Mouse (Mus musculus) heart, embryonic 13.5 days (tissue): ENCODE measurements around the gene Hcn2. TPM values are rescaled to one million over a fixed set of nuclear protein-coding genes. Genes with fewer than 3 reads are reported as not detected.

Experiments used
- ATAC-seq: fragments of 200-750 bp; cut with Nextera tagmentation; 2 replicates; pipeline ENCODE4 v1.8.0; 2017; ENCODE audit warnings: moderate TSS enrichment; ENCODE audit not compliant: insufficient number of reproducible peaks, low FRiP score, low TSS enrichment; ENCODE audit errors: extremely low read depth
- H3K27ac ChIP-seq: fragments of 300-500 bp; sonication (generic); replicated peaks from 2 replicates; pipeline ENCODE4 v1.5.1; 2015; ENCODE audit warnings: moderate library complexity, mild to moderate bottlenecking, inconsistent platforms
- H3K27me3 ChIP-seq: fragments of 300-500 bp; sonication (generic); replicated peaks from 2 replicates; pipeline ENCODE4 v1.6.1; 2015; ENCODE audit warnings: mild to moderate bottlenecking, inconsistent platforms
- H3K36me3 ChIP-seq: fragments of 300-500 bp; sonication (generic); 2 replicates; pipeline ENCODE4 v1.6.1; 2015; ENCODE audit warnings: mild to moderate bottlenecking, inconsistent platforms
- H3K4me1 ChIP-seq: fragments of 300-500 bp; sonication (generic); 2 replicates; pipeline ENCODE4 v1.6.1; 2015; ENCODE audit warnings: inconsistent platforms
- H3K4me2 ChIP-seq: fragments of 300-500 bp; sonication (generic); 2 replicates; pipeline ENCODE4 v1.6.1; 2015; ENCODE audit warnings: inconsistent platforms, mild to moderate bottlenecking, moderate library complexity
- H3K4me3 ChIP-seq: fragments of 300-500 bp; sonication (generic); 2 replicates; pipeline ENCODE4 v1.5.1; 2015; ENCODE audit warnings: moderate library complexity, mild to moderate bottlenecking, inconsistent platforms
- H3K9ac ChIP-seq: fragments of 300-500 bp; sonication (generic); 2 replicates; pipeline ENCODE4 v1.6.1; 2015; ENCODE audit warnings: inconsistent platforms, mild to moderate bottlenecking, moderate library complexity
- H3K9me3 ChIP-seq: fragments of 300-500 bp; sonication (generic); 2 replicates; pipeline ENCODE4 v1.6.1; 2016; ENCODE audit warnings: inconsistent platforms
- WGBS: fragments of 180-500 bp; shearing (Covaris S2); methylation state at CpG from one replicate; pipeline ENCODE4 v1.1.7; 2015; ENCODE audit warnings: mixed read lengths; 5-methylcytosine and 5-hydroxymethylcytosine counted together
- polyA plus RNA-seq: library from polyadenylated mRNA; unstranded; fragments of >200 nt; fragmentation: Nextera tagmentation; extraction: Ambion mirVana; gene quantifications from 2 replicates; pipeline ENCODE4 v1.2.1, GENCODE M21; 2015

Gene Hcn2
- polyA plus RNA-seq, 1 experiment from 2014 or later = 0.09 TPM

DNA sequence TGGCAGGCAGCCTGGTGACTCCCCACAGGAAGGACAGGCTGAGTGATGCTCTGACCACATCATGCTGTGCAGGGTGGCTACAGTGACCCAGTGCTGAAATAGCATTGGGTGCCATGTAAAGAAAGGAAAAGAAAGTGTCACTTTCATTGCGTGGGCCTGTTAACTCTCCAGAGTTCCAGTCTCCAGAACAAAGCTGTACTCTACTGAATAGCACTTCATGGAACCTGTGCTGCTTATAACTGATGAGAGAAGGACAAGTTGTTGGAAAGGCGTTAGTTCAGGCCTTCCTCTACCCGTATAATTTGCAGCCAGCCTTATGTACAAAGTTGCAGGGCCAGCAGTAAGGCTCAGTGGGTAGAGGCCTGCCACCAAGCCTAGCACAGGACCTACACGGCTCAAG is 27.7 kb upstream of the Hcn2 start, which contains the start of gene Gzmm:
TSS of gene Gzmm (plus strand) at position 301 of the 400 bp plus-strand sequence.
- no peaks in the 10 kb centered on the region for H3K27me3 ChIP-seq
- WGBS = 79% methylated on average over 4 of the region's 4 CpGs
- H3K4me2 ChIP-seq = no peak within 1 kb of the TSS
- peaks cover 65% of the 10 kb centered on the region for H3K36me3 ChIP-seq
- no peak within 1 kb of the TSS for H3K27ac ChIP-seq
- peaks cover 3% of the 10 kb centered on the region; the same call in 1 of the 2 replicates for H3K9me3 ChIP-seq
- no peak within 1 kb of the TSS for H3K4me3 ChIP-seq
- H3K9ac ChIP-seq = no peak within 1 kb of the TSS
- no peak for ATAC-seq
- H3K4me1 ChIP-seq = peaks cover 37% of the 10 kb centered on the region

DNA sequence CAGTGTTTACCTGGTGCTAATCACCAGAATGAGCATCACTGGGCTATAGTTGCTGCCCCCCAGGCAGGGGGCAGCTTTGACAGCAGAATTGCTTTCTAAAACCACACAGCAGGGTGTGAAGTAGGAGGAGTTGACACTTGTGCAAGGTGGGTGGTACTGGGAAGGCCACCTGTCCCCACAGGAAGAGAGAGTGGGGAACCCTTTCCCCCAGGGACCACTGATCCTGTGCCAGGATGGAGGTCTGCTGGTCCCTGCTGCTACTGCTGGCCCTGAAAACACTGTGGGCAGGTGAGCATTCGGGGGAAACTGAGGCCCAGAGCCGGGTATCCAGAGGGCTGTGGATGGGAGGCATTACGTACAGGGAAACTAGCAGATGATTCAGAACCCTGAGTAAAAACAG is 27.3 kb upstream of the Hcn2 start:
- H3K27ac ChIP-seq = no peak overlapping the region
- peaks cover 61% of the 10 kb centered on the region for H3K36me3 ChIP-seq
- no peak overlapping the region for H3K4me3 ChIP-seq
- no peak overlapping the region for H3K4me2 ChIP-seq
- 83% methylated on average over 3 of the region's 3 CpGs for WGBS
- H3K4me1 ChIP-seq = peaks cover 36% of the 10 kb centered on the region
- no peaks in the 10 kb centered on the region for H3K27me3 ChIP-seq
- no peak for ATAC-seq
- no peak overlapping the region for H3K9ac ChIP-seq
- H3K9me3 ChIP-seq = peaks cover 3% of the 10 kb centered on the region; the same call in 1 of the 2 replicates

DNA sequence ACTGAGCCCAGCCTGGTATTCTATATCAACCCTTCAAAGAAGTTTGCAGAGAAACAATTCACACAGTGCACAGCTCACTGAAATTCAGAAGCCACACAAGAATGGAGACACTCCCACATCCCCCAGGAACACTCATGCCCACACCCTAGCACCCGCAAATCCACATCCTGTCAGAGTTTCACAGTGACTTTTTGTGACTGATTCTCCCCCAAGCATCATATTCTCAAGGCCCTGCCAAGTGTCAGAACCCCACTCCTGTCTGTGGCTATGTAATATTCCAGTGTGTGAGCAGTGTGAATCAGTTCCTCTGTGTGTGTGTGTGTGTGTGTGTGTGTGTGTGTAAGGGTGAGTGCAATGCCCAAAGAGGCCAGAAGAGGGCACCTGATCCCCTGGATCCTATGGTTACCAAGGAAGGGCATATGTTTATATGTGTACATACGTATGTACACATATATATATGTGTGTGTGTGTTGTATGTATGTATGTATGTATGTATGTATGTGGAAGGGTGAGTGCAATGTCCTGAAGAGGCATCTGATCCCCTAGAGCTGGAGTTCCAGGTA is 24.4 kb upstream of the Hcn2 start:
- Histone ChIP-seq H3K9me3 (peaks cover 3% of the 10 kb centered on the region; the same call in 1 of the 2 replicates), H3K27me3 (no peaks in the 10 kb centered on the region), H3K4me2 (no peak overlapping the region), H3K4me1 (peaks cover 32% of the 10 kb centered on the region), H3K9ac (no peak overlapping the region), H3K4me3 (no peak overlapping the region), H3K36me3 (peaks cover 32% of the 10 kb centered on the region), H3K27ac (no peak overlapping the region)
- WGBS = 100% methylated on average over 2 of the region's 2 CpGs
- no peak for ATAC-seq

DNA sequence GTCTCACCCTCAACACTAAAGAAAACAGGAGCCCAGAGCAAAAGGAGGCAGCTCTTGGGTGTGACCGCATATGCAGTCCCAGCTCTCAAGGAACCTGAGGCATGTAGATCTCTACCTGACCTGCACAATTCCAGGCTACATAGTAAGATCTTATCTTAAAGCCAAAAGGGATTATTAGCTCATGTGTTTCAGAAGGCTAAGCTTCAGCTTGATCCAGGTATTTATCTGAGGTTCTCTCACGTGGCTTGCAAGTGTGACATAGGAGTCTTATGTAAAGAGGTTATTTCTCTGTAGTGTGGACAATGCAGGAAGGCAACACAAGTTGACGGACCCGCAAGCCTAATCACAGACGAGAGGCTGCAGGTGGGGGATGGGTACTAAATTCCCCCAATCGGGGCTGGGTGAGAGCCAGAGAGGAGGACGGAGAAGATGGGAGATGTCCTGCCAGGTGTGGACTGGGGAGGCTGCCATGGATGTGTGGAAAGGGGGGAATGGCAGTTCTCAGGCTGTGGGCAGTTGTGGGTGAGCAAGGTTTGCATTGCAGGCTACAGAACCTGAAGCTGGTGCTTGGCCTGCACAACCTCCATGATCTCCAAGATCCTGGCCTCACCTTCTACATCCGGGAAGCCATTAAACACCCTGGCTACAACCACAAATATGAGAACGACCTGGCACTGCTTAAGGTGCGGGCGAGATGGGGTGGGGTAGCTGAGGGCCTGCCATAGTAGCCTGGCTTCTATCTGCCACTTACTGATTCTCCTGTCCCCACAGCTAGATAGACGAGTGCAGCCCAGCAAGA is 22.7 kb upstream of the Hcn2 start:
- H3K4me2 ChIP-seq = no peak overlapping the region
- H3K36me3 ChIP-seq = peaks cover 15% of the 10 kb centered on the region
- H3K27me3 ChIP-seq = no peaks in the 10 kb centered on the region
- peaks cover 34% of the 10 kb centered on the region for H3K4me1 ChIP-seq
- ATAC-seq = no peak
- peaks cover 3% of the 10 kb centered on the region; the same call in 1 of the 2 replicates for H3K9me3 ChIP-seq
- H3K4me3 ChIP-seq = no peak overlapping the region
- 67% methylated on average over 12 of the region's 12 CpGs for WGBS
- H3K27ac ChIP-seq = no peak overlapping the region
- H3K9ac ChIP-seq = peak overlapping the region; percentile 15; the same call in 1 of the 2 replicates

DNA sequence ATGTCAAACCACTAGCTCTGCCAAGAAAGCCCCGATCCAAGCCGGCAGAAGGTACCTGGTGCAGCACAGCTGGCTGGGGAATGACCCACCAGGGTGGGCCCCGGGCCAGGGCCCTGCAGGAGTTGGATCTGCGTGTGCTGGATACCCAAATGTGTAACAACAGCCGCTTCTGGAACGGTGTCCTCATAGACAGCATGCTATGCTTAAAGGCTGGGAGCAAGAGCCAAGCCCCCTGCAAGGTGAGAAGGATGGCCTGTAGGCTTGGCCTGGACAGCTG is 22.1 kb upstream of the Hcn2 start:
- H3K9ac ChIP-seq = peak overlapping the region; percentile 15; the same call in 1 of the 2 replicates
- ATAC-seq = no peak
- peaks cover 3% of the 10 kb centered on the region; the same call in 1 of the 2 replicates for H3K9me3 ChIP-seq
- no peak overlapping the region for H3K4me3 ChIP-seq
- 67% methylated on average over 6 of the region's 6 CpGs for WGBS
- peaks cover 9% of the 10 kb centered on the region for H3K36me3 ChIP-seq
- H3K4me1 ChIP-seq = peaks cover 34% of the 10 kb centered on the region
- H3K27ac ChIP-seq = no peak overlapping the region
- no peaks in the 10 kb centered on the region for H3K27me3 ChIP-seq
- no peak overlapping the region for H3K4me2 ChIP-seq

DNA sequence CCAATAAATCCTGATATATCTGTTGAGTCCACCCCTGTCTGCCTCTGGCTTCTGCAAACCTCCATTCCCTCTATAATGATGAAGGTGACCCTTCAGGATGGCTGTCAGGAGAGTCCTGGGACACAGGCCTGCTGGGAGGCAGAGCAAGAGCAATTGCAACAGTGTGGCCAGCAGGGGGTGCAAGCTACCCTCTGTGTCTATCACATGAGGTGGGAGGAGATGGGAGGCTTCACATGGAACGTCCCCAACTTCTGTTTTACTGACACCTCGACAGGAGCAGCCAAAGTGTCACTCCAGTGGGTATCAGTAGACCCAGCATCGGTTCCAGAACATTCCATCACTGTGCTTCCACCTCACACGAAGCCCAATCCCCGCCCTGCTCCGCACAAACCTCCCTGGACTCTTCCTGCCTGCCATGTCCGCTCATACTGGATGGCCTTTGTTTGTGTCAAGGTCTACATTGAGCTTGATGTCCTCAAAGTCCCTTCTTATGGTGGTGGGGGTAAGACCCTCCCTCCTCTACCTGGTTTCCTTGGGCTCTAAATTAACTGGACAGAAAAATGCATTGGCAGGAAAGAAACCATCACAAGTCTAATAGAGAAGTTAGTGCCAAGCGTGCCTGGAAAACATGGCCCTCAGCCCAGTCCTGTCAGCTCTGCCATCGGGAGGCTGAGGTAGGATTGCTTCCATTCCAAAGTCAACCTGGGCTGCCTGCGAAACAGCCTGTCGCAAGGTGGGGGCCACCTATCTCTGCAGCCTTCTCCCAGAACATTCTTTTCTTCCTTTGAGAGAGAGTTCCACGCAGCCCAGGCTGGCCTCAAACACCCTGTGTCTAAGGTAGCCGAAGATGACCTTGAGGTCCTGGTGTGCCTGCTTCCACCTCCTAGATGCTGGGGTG is 21.0 kb upstream of the Hcn2 start:
- ATAC-seq = no peak
- peak overlapping the region; percentile 68 for H3K9ac ChIP-seq
- WGBS = 57% methylated on average over 13 of the region's 13 CpGs

DNA sequence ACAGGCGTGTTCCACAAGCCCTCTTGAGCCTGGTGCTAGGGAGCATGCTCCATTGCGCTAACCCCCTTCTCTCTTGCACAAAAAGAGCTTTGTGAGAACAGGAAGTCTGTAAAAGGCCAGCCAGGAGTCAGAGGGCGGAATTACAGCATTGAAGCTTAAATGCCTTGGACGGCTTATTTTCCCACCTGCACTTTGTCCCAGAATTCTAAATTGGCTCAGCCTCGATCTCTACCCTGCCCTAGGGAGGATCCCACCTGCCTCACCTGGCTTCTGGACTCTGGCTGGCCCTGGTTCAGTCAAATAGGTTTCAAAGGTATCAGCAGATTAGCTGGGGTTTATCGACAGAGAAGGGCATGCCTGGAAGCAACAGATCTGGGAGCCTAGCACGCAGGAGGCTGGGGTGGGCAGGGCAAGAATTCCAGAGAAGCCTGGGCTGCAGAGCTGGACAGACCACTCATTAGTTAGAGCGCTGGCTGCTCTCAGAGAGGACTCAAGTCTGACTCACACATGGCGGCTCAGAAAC is 20.2 kb upstream of the Hcn2 start:
- no peaks in the 10 kb centered on the region for H3K27me3 ChIP-seq
- no peak for ATAC-seq
- peaks cover 42% of the 10 kb centered on the region for H3K4me1 ChIP-seq
- peaks cover 3% of the 10 kb centered on the region; the same call in 1 of the 2 replicates for H3K9me3 ChIP-seq
- peak overlapping the region; percentile 49 for H3K4me2 ChIP-seq
- 0 out of 2 replicates have a peak, but pooled peaks cover 5% of the 10 kb centered on the region for H3K36me3 ChIP-seq
- peak overlapping the region; percentile 17; the same call in 1 of the 2 replicates for H3K4me3 ChIP-seq
- 35% methylated on average over 9 of the region's 9 CpGs for WGBS
- peak overlapping the region; percentile 68 for H3K9ac ChIP-seq
- H3K27ac ChIP-seq = peak overlapping the region; percentile 89

More for the DNA sequence above, 21.0 kb upstream of the Hcn2 start:
- H3K4me1 ChIP-seq = peaks cover 35% of the 10 kb centered on the region
- no peaks in the 10 kb centered on the region for H3K27me3 ChIP-seq
- 0 out of 2 replicates have a peak, but pooled peaks cover 5% of the 10 kb centered on the region for H3K36me3 ChIP-seq
- peak overlapping the region; percentile 49 for H3K4me2 ChIP-seq
- H3K4me3 ChIP-seq = no peak overlapping the region
- H3K27ac ChIP-seq = peak overlapping the region; percentile 89
- H3K9me3 ChIP-seq = peaks cover 3% of the 10 kb centered on the region; the same call in 1 of the 2 replicates

DNA sequence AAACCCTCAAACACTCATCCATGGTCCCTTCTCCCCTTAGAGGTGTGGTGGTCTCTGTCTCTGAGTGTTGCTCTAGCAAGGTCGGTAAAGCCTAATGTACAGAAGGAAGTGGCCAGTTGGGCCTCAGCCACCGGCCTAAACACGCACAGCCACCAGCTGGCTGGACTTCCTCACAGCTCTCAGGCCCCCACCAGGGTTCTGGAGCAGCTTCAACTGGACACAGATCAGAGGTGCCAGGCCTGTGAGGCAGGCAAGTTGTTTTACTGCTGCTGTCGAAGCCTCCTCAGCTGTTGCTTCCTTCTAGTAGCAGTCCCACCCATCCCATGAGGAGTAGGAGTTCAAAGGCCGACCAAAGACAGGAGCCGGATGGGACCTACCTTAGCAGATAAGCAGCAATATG is 18.5 kb upstream of the Hcn2 start:
- no peak overlapping the region for H3K4me3 ChIP-seq
- no peak overlapping the region for H3K9ac ChIP-seq
- peaks cover 51% of the 10 kb centered on the region for H3K4me1 ChIP-seq
- WGBS = 72% methylated on average over 6 of the region's 6 CpGs
- no peaks in the 10 kb centered on the region for H3K9me3 ChIP-seq
- H3K36me3 ChIP-seq = no peaks in the 10 kb centered on the region
- no peak for ATAC-seq
- no peak overlapping the region for H3K4me2 ChIP-seq
- no peak overlapping the region for H3K27ac ChIP-seq
- H3K27me3 ChIP-seq = no peaks in the 10 kb centered on the region

DNA sequence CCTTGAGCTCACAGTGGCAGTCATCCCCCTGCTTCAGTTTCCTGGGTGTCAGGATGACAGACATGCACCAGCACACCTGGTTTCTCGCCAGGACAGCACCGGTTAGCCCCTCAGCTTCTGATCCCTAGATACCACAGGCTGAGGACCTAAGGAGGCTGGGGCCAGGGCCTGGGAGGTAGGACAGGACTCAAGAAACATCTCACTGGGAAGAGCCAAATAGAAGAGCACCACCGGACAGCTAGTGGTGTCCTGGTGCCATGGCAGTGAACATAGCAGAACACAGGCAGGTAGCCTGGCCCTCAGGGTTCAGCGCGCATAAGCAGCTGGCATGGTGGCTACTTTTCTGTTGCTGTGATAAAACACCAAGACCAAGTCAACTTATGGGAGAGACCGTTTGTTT is 18.0 kb upstream of the Hcn2 start:
- WGBS = 85% methylated on average over 6 of the region's 6 CpGs
- Histone ChIP-seq H3K9me3 (no peaks in the 10 kb centered on the region), H3K4me3 (no peak overlapping the region), H3K27ac (no peak overlapping the region), H3K4me2 (no peak overlapping the region), H3K4me1 (peaks cover 51% of the 10 kb centered on the region), H3K27me3 (no peaks in the 10 kb centered on the region), H3K36me3 (no peaks in the 10 kb centered on the region), H3K9ac (no peak overlapping the region)
- ATAC-seq = no peak

DNA sequence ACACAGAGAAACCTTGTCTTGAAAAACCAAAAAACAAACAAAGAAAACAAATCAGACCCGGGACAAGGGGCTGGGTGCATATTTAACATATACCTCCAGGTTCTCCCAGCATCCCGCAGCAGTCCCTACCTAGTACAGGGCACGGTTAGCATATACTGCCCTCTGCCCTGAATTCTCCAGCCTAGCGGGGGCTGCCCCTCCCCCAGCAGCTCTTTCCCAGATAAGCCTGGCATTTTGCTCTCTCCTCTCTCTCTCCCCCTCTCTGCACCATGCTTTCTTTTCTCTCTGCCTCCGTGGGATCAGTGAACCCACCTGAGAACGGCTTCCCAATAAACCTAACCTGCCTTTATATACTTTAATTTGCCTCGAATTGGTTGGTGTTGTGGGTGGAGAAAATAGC is 15.8 kb upstream of the Hcn2 start:
- Histone ChIP-seq H3K4me1 (peaks cover 45% of the 10 kb centered on the region), H3K27ac (peak overlapping the region; percentile 84), H3K36me3 (no peaks in the 10 kb centered on the region), H3K9ac (peak overlapping the region; percentile 61), H3K4me2 (peak overlapping the region; percentile 40), H3K4me3 (no peak overlapping the region), H3K27me3 (no peaks in the 10 kb centered on the region), H3K9me3 (no peaks in the 10 kb centered on the region)
- no peak for ATAC-seq
- WGBS = 24% methylated on average over 7 of the region's 7 CpGs
